Mouse (Mus musculus) ES-E14 (cell line): ENCODE measurements around the gene Efna3.

Source experiments
- CHD2 ChIP-seq: IDR thresholded peaks from 2 replicates; pipeline ENCODE4 v1.6.1; 2014; ENCODE audit warnings: mild to moderate bottlenecking, low read depth, low read length, inconsistent platforms
- HCFC1 ChIP-seq: IDR thresholded peaks from 2 replicates; pipeline ENCODE4 v1.6.1; 2012; ENCODE audit warnings: low read length, inconsistent platforms, borderline replicate concordance; ENCODE audit not compliant: insufficient read depth
- MAFK ChIP-seq: IDR thresholded peaks from 2 replicates; pipeline ENCODE4 v1.6.1; 2014; ENCODE audit warnings: mild to moderate bottlenecking, low read depth, low read length, inconsistent platforms; ENCODE audit not compliant: insufficient read depth
- ZC3H11A ChIP-seq: IDR thresholded peaks from 2 replicates; pipeline ENCODE4 v1.6.1; 2012; ENCODE audit warnings: low read depth, mild to moderate bottlenecking, inconsistent platforms, low read length, borderline replicate concordance
- ZNF384 ChIP-seq: IDR thresholded peaks from 2 replicates; pipeline ENCODE4 v1.6.1; 2012; ENCODE audit warnings: low read depth, low read length, inconsistent platforms

DNA sequence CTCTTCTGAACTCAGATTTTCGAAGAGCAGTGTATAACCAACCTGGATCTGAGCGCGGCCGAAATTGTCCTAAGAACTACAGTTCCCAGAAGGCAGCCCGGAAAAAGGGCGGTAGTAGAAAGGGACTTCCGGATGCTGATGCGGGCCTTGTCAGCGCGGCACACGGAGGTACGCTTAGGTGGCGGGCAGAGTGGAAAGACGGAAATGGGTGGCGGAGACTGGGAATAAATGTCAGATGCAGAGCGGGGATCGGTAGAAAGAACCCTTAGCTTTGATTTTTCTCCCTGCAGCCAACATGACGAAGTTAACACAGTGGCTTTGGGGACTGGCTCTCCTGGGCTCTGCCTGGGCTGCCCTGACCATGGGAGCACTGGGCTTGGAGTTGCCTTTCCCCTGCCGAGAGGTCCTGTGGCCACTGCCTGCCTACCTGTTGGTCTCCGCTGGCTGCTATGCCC lies 56.3 kb downstream of the Efna3 start:
- TF ChIP-seq MAFK (0 out of 2 replicates have a peak, but pooled peaks have one; percentile 3), HCFC1 (peak; percentile 96), ZNF384 (no peak), ZC3H11A (no peak), CHD2 (no peak)
